Mouse (Mus musculus): ENCODE results near the gene Msh3. TPM values are rescaled to one million over a fixed set of nuclear protein-coding genes. Genes with fewer than 3 reads are reported as not detected.
A peak's percentile ranks its signal among the peaks of the same experiment; 100 is the strongest.

Gene Msh3
- total RNA-seq (2021) = 1 to 10 TPM; 7.2 to 9.1 TPM
- polyA plus RNA-seq (2012; rRNA removed) = 3.9 and 5.7 TPM in 2 replicates
- long read RNA-seq, partial matches to known transcripts = 0 of 8 reads
- long read RNA-seq, other reads (novel, unspliced or antisense) = 5 of 8 reads

DNA sequence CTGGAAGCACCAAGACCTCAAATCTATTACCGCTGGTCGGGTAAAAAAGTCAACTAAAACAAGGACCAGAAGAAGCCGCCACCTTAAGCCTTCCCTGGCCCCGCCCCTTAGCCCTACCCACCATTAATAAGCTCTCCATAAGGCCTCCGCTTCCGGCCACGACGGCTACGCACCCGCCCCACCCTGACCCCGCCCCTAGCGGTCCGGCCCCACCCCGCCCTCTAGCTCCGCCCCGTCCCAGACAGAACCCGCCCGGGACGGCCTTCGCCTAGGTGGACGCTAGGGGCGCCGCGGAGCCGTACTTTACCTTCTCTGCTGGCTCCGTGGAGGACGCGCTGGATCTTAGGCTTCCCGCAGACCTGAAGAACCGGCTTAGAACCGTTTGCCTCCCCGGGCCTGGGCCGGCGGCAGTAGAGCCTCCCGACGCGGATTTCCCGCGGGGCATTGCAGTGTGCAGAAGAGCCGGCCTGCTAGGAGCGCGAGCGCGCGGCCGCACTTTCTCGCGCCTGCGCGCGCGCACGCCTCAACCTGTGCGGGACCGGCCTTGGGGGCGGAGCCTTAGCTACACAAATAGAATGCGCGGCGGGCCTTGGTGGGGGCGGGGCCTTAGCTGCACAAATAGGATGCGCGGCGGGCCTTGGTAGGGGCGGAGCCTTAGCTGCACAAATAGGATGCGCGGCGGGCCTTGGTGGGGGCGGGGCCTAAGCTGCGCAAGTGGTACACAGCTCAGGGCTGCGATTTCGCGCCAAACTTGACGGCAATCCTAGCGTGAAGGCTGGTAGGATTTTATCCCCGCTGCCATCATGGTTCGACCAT, at the start of gene Msh3, which contains the start of gene Dhfr:
Gene Msh3, minus strand, starts transcription at position 548 of the 816 bp plus-strand sequence.
Gene Dhfr, plus strand, starts transcription at position 271 of the 816 bp plus-strand sequence.
- H3K4me3 ChIP-seq = peak within 1 kb of the TSS; percentile 87

GRCm38 (mm10) chr13:92403496-92403895, 48.7 kb upstream of the Msh3 start:
- no peak for DNase-seq
- H3K36me3 ChIP-seq (ENCODE audit: control insufficient read depth, insufficient read depth, low read length) = no peaks in the 10 kb centered on the region
- WGBS = 70% methylated on average over 3 of the region's 3 CpGs
- H3K4me1 ChIP-seq (ENCODE audit: control insufficient read depth, insufficient read depth, low read length) = no peaks in the 10 kb centered on the region
- no peak overlapping the region for H3K9ac ChIP-seq (ENCODE audit: low read depth, low read length)
- intact Hi-C loops (cut with DNase I) = no loop called here
- H3K79me2 ChIP-seq (replicated peaks; ENCODE audit: control insufficient read depth, insufficient read depth, low read length) = no peaks in the 10 kb centered on the region
- H3K27ac ChIP-seq = no peak overlapping the region
- H3K4me3 ChIP-seq = no peak overlapping the region
- no peaks in the 10 kb centered on the region for H3K27me3 ChIP-seq (ENCODE audit: control insufficient read depth, insufficient read depth, low read length)
- TF ChIP-seq POLR2A (IDR thresholded peaks at IDR 0.05; ENCODE audit: insufficient read depth, low read depth, low read length) (no peak), CTCF (IDR thresholded peaks at IDR 0.05) (no peak), EP300 (IDR thresholded peaks at IDR 0.05; ENCODE audit: insufficient read depth, low read depth, low read length) (no peak)

More for the DNA sequence above, at the start of gene Msh3, which contains the start of gene Dhfr:
- Histone ChIP-seq H3K9ac (ENCODE audit: low read depth, low read length) (peak within 1 kb of the TSS; percentile 80), H3K27ac (peak within 1 kb of the TSS; percentile 88), H3K36me3 (ENCODE audit: control insufficient read depth, insufficient read depth, low read length) (no peaks in the 10 kb centered on the region), H3K27me3 (ENCODE audit: control insufficient read depth, insufficient read depth, low read length) (no peaks in the 10 kb centered on the region), H3K79me2 (replicated peaks; ENCODE audit: control insufficient read depth, insufficient read depth, low read length) (no peaks in the 10 kb centered on the region), H3K4me1 (ENCODE audit: control insufficient read depth, insufficient read depth, low read length) (peaks cover 4% of the 10 kb centered on the region)
- WGBS = under 1% methylated on average over 76 of the region's 76 CpGs
- DNase-seq = peak; percentile 95 to 97
- TF ChIP-seq EP300 (IDR thresholded peaks at IDR 0.05; ENCODE audit: insufficient read depth, low read depth, low read length) (no peak), POLR2A (IDR thresholded peaks at IDR 0.05; ENCODE audit: insufficient read depth, low read depth, low read length) (peak; percentile 76), CTCF (IDR thresholded peaks at IDR 0.05) (peak; percentile 80)
- intact Hi-C loops (cut with DNase I) = loop anchor here (2.0 to 5.0 kb wide), 2 partner anchors 128 to 388 kb away; no protein-coding TSS in a partner anchor

- TF ChIP-seq POLR2A (IDR thresholded peaks at IDR 0.05; ENCODE audit: insufficient read depth, low read depth, low read length) (no peak), EP300 (IDR thresholded peaks at IDR 0.05; ENCODE audit: insufficient read depth, low read depth, low read length) (no peak), CTCF (IDR thresholded peaks at IDR 0.05) (no peak)
- H3K4me1 ChIP-seq (ENCODE audit: control insufficient read depth, insufficient read depth, low read length) = no peaks in the 10 kb centered on the region
- intact Hi-C loops (cut with DNase I) = no loop called here
- H3K79me2 ChIP-seq (replicated peaks; ENCODE audit: control insufficient read depth, insufficient read depth, low read length) = no peaks in the 10 kb centered on the region
- H3K4me3 ChIP-seq = no peak overlapping the region
- no peaks in the 10 kb centered on the region for H3K36me3 ChIP-seq (ENCODE audit: control insufficient read depth, insufficient read depth, low read length)
- 41% methylated on average over 2 of the region's 2 CpGs for WGBS
- H3K27ac ChIP-seq = no peak overlapping the region
- H3K9ac ChIP-seq (ENCODE audit: low read depth, low read length) = no peak overlapping the region
- H3K27me3 ChIP-seq (ENCODE audit: control insufficient read depth, insufficient read depth, low read length) = no peaks in the 10 kb centered on the region
- DNase-seq = no peak
These were observed 47.3 kb upstream of the Msh3 start for GRCm38 (mm10) chr13:92402063-92402462.

DNA sequence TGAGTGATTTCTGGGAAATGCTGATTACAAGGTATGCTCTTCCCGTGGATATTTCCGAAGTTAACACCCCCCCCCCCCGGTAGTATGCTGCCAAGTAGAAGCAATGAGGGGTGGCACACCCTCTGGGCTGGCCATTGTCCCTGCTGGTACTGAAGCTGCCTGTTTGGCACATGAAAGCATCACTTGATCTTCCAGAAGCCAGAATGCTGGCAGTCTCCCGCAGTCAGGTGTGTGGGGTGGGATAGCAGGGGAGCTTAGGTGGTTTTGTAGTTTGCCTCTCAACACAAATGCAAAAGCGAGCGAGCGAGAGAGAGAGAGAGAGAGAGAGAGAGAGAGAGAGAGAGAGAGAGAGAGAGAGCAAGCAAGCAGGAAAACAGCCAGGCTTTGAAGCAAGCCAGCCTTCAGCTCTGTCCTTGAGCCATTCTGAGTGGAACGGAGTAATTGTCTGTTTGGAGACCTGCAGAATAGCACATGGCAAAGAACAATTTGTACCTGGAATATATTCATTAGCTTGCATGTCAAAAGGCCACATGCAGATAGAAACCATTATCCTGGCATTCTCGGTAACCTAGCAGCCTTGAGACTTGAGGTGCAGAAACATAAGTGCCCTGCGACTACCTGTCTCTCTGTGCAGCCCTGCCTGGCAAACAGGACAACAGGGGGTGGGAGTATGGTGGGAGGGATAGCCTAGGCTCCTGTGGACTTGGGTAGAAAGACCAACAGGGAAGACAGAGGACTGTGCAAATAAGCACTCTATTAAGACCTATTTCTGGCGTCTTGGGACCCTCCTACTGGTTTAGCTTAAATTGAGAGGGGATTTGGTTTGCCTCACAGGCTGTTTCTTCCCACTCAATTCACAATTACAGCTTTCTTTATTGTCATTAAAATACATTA, 43.9 kb upstream of the Msh3 start:
- H3K4me3 ChIP-seq = no peak overlapping the region
- WGBS = 65% methylated on average over 11 of the region's 11 CpGs
- no peaks in the 10 kb centered on the region for H3K36me3 ChIP-seq (ENCODE audit: control insufficient read depth, insufficient read depth, low read length)
- H3K9ac ChIP-seq (ENCODE audit: low read depth, low read length) = no peak overlapping the region
- TF ChIP-seq CTCF (IDR thresholded peaks at IDR 0.05) (no peak), EP300 (IDR thresholded peaks at IDR 0.05; ENCODE audit: insufficient read depth, low read depth, low read length) (no peak), POLR2A (IDR thresholded peaks at IDR 0.05; ENCODE audit: insufficient read depth, low read depth, low read length) (no peak)
- intact Hi-C loops (cut with DNase I) = no loop called here
- H3K27ac ChIP-seq = no peak overlapping the region
- no peak for DNase-seq
- H3K4me1 ChIP-seq (ENCODE audit: control insufficient read depth, insufficient read depth, low read length) = no peaks in the 10 kb centered on the region
- H3K79me2 ChIP-seq (replicated peaks; ENCODE audit: control insufficient read depth, insufficient read depth, low read length) = no peaks in the 10 kb centered on the region
- no peaks in the 10 kb centered on the region for H3K27me3 ChIP-seq (ENCODE audit: control insufficient read depth, insufficient read depth, low read length)

DNA sequence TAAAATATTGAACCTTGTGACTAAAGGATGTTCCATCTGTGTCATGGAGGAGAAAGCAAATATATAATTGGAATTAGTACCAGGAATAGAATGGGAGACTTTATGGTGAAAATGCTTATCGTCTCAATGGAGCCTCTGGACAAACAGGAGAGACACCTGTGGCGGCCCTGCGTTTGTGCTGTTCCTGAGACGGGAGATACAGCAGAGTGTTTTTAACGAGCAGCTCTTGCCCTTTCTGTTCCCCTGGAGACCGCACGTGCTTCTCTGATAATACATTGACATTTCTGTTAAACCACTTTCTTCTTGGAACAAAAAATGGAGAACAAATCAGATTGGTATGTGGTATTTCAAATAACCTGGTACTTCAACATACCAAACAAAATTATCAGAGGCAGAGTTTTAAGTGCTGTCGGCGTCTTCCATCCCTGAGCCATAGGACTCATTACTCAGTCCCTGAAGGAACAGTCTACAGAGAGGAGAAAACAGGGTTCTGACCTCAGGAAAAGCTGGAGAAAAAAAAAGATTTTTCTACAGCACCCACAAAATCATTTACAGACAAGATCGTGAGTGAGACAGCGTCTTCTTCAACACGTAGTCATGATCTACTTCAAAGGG, 38.4 kb upstream of the Msh3 start:
- WGBS = 77% methylated on average over 12 of the region's 12 CpGs

More for the DNA sequence above, 38.4 kb upstream of the Msh3 start:
- H3K4me1 ChIP-seq (ENCODE audit: control insufficient read depth, insufficient read depth, low read length) = no peaks in the 10 kb centered on the region
- H3K27me3 ChIP-seq (ENCODE audit: control insufficient read depth, insufficient read depth, low read length) = no peaks in the 10 kb centered on the region
- H3K36me3 ChIP-seq (ENCODE audit: control insufficient read depth, insufficient read depth, low read length) = no peaks in the 10 kb centered on the region
- DNase-seq = no peak
- H3K4me3 ChIP-seq = no peak overlapping the region
- no peak overlapping the region for H3K9ac ChIP-seq (ENCODE audit: low read depth, low read length)
- no peak overlapping the region for H3K27ac ChIP-seq
- intact Hi-C loops (cut with DNase I) = no loop called here
- H3K79me2 ChIP-seq (replicated peaks; ENCODE audit: control insufficient read depth, insufficient read depth, low read length) = no peaks in the 10 kb centered on the region
- TF ChIP-seq CTCF (IDR thresholded peaks at IDR 0.05) = no peak
